Mouse (Mus musculus): ENCODE results near the gene Cmss1. TPM values are rescaled to one million over a fixed set of nuclear protein-coding genes. Genes with fewer than 3 reads are reported as not detected.

The Cmss1 gene
- total RNA-seq, 2 experiments from 2014 or later: 15.6 to 16.9 TPM

- no peak for DNase-seq
These were observed 223.2 kb downstream of the Cmss1 start for GRCm38 (mm10) chr16:57383266-57383971.

GRCm38 (mm10) chr16:57378631-57379330, 227.9 kb downstream of the Cmss1 start:
- DNase-seq: no peak

DNA sequence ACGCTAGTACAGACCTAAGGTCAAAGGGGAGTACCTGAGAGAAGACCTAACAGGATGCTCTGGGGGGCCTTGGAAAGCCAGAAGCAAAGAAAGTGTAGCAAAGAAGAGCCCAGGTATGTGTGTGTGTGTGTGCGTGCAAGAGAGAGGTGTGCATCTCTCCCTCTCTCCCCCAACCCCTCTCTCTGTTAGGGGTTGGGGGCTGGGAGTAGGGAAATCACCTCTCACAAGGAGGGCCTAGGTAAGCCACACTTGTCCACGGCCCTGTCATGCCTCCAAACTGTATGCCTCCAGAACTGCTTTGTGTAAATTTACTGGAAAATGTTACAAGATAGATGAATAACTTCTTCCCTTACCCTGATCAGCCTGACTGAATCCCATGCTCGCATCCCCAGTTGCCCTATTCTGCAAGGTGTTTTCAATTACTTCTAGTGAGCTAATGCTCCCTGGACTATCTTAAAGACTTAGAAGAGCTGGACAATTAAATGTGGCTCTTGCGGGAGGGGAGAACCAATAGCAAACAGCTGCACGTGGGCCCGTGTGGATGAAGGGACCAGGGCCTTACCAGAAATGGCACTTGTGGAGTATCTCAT, 231.3 kb downstream of the Cmss1 start:
- no peak for DNase-seq

DNA sequence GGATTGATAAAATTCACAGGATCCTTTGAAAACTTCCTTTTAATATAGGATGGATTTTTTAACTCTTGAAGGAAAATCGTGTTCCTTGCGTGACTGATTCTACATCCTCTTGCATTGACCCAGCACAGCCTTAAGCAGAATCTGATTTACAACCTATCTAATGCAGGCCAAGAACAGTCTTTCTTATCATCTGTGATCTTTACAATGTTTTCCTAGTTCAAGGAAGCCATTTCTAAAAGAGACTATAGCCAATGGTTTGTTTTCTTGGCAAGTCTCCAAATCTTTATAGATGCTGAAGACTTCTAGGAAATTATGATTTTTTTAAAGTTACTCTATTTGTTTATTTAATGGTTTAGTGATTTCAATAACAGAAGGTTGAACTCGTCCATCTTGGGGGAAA, 234.5 kb downstream of the Cmss1 start:
- no peak for DNase-seq

- DNase-seq: no peak
These were observed 236.7 kb downstream of the Cmss1 start for GRCm38 (mm10) chr16:57369846-57370496.

- DNase-seq: no peak
These were observed 239.5 kb downstream of the Cmss1 start for GRCm38 (mm10) chr16:57366941-57367694.

DNA sequence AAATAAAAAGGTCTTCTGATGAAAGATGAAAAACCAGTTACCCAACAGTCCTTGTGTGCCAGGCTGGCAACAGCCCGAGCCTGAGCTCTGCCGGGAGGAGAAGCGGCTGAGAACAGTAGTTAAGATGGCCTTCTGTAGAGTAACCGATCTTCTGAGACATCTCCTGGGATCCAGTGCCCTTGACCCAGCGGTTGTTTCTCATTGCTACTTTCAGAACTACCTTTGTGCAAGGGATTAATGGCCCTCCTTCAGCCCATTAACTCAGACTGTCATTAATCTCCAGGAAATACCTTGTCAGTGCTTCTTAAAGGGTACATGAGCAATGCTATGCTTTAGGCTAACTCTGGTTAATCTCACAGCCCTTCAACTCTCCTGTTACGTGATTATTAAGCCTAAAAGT, 240.5 kb downstream of the Cmss1 start:
- no peak for DNase-seq

GRCm38 (mm10) chr16:57364498-57364897, 242.2 kb downstream of the Cmss1 start:
- no peak for DNase-seq

- peak; percentile 35 to 37 for DNase-seq
These were observed 243.8 kb downstream of the Cmss1 start for GRCm38 (mm10) chr16:57362679-57363401.

DNA sequence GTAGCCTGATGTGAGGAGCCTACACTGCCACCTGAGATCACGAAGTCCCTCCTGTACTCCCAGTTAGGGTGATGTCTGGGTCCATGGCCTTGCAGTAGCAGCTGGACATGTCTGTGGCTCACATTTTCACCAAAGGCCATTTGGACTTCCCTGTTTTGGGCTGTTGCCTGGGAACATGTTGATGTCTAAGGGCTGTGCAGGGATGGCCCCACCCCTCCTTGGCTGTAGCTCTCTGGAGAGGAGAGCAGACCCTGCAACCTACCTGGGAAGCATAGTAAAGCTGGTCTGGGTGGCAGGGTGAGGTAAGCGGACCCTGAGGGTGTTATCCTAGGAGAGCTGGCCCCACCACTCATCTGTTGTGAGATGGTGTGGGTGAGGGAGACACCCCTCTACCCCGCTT, 245.9 kb downstream of the Cmss1 start:
- no peak for DNase-seq

- DNase-seq: no peak
These were observed 247.4 kb downstream of the Cmss1 start for GRCm38 (mm10) chr16:57359251-57359650.

- DNase-seq: no peak
These were observed 249.7 kb downstream of the Cmss1 start for GRCm38 (mm10) chr16:57357011-57357410.

DNA sequence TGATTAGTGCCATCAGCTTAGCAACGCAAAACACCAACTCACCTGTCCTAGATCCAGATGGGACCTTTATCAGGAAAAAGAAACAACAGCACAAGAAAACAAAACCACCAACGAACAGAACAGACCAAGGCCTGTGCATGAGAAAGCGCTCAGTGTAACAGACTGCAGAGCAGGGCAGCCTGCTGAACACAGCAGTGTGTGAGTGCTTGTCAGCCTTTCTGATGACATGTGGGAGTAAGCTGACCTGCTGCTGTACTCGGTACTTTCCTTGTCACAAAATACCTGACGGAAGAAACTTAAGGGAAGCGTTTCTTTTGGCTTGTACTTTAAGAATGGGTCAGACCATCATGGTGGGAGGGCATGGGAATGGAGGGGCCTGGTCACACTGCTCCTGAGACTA, 250.2 kb downstream of the Cmss1 start:
- no peak for DNase-seq

- no peak for DNase-seq
These were observed 252.7 kb downstream of the Cmss1 start for GRCm38 (mm10) chr16:57353932-57354331.

GRCm38 (mm10) chr16:57353166-57353721, 253.4 kb downstream of the Cmss1 start:
- DNase-seq: no peak

DNA sequence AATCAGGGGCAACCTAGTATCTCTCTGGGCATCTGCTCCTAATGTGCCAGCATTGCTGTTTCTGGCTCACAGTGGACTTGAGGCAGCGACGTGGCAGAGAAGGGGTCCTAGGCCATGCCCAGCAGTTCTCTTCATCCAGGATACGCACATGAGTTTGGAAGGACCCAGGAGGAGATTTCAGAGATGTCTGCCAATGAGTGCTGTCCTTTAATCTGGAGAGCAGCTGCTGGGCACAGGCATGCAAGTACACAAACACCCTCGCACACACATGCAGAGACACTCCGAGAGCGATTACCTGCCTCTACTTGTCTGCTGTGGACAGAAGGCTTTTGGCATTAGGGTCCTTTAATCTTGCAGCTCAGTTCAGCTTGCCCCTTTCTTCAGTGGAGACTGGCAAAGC, 253.9 kb downstream of the Cmss1 start, which contains the start of gene Filip1l:
Gene Filip1l (plus strand): TSS at position 343 of the 400 bp plus-strand sequence.
- no peak for DNase-seq

DNA sequence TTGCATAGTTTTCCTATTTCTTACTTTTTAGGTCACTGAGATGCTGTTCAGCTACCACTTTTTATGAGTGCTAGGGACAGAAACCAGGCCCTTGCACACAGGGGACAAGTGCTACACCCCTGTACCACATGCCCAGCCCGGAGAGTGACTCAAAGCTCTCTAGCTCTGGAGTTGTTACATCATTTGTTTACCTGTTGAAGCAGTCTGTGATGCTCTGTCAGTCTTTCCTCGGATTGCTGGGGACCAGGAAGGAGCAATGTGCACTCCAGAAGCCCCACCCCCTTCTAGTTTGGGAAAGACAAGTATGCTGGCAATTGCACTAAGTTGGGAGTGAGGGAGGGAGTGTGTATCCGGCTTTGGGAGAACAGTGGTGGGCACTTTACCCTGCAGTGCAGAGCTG, 257.0 kb downstream of the Cmss1 start:
- no peak for DNase-seq

DNA sequence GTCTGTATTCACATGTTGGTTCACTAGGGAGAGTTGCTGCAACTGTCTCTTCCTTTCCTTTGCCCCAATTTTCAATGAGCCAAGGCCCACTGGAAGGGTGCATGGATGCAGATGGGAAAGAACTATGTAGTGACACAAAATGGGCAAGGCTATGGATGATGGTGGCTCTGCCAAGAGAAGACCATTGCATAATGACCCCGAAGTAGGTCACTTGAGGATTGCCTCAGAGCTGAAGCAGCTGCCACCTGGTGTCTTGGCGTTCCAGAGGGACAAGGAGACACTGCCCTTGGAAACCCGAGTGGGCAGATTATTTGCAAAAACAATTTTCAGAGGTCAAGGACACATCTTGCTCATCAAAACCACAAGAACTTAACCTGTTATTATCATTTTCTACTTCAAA, 257.6 kb downstream of the Cmss1 start:
- DNase-seq: no peak

GRCm38 (mm10) chr16:57346258-57346657, 260.4 kb downstream of the Cmss1 start:
- DNase-seq: no peak

GRCm38 (mm10) chr16:57340613-57340898, 266.1 kb downstream of the Cmss1 start:
- DNase-seq: no peak

DNA sequence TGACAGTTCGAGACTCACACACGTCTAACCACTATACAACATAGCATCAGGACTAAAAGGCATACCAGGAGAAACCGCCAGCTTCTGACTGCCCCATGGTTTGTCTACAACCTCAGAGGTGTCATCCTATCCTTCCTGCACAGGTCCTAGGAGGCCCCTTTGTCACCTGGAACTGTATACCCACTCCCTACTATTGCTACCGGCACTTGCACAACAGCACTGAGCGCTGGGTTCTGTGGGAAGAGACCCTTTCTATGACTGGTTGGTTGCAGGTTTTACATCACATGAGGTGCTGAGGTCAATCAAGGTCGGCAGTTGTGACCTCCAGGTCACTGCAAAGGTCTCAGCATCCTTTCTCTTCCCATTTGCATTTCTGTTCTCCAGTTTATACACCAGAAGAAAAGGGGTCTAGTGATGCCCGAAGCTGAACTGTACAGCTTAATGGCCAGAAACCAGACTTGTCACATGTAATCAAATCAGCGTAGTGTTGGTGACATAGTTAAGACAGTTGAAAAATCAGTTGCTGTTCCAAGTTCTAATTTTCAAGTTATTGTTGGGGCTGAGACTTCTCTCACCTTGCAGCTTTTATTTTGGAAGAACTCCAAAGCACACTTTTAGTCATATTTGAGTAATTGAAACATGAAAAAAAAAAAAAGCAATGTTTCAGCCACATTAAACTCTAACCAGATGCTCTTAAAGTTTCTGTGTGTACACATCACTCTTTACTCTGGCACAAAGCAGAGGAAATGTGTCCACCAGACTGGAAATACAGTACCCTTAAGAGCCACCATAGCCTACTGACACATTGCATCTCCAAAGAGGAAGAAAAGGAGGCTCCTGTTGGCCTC, 266.7 kb downstream of the Cmss1 start:
- DNase-seq: no peak
